Mouse (Mus musculus) small intestine, adult 2 months (tissue): ENCODE data around the gene Spata7. TPM values are rescaled to one million over a fixed set of nuclear protein-coding genes. Genes with fewer than 3 reads are reported as not detected.

ENCODE experiments used
- H3K27ac ChIP-seq: fragments of 200-500 bp; 2 replicates; pipeline ENCODE4 v1.5.1; 2012; ENCODE audit warnings: low read depth, low read length, control low read depth, inconsistent platforms; ENCODE audit not compliant: insufficient read depth
- H3K27me3 ChIP-seq: fragments of 200-500 bp; 2 replicates; pipeline ENCODE4 v1.6.1; 2012; ENCODE audit warnings: mild to moderate bottlenecking, moderate library complexity, low read length, inconsistent platforms; ENCODE audit not compliant: control insufficient read depth, insufficient read depth
- H3K36me3 ChIP-seq: fragments of 200-500 bp; 2 replicates; pipeline ENCODE4 v1.6.1; 2012; ENCODE audit warnings: mild to moderate bottlenecking, low read length, control low read depth, inconsistent platforms; ENCODE audit not compliant: control insufficient read depth, insufficient read depth
- H3K4me1 ChIP-seq: fragments of 200-500 bp; 2 replicates; pipeline ENCODE4 v1.6.1; 2012; ENCODE audit warnings: low read length, inconsistent platforms, mixed read lengths; ENCODE audit not compliant: control insufficient read depth, insufficient read depth, insufficient read length
- H3K4me3 ChIP-seq: fragments of 200-500 bp; 2 replicates; pipeline ENCODE4 v1.5.1; 2012; ENCODE audit warnings: low read depth, mild to moderate bottlenecking, control low read depth, inconsistent platforms, low read length, moderate library complexity
- CTCF ChIP-seq: fragments of 200-500 bp; IDR thresholded peaks from 2 replicates; pipeline ENCODE4 v1.5.1; 2012; ENCODE audit warnings: low read depth, mild to moderate bottlenecking, control low read depth, inconsistent platforms, low read length, moderate library complexity, mixed read lengths; ENCODE audit not compliant: insufficient replicate concordance, insufficient read length; ENCODE audit errors: extremely low read depth
- POLR2A ChIP-seq: fragments of 200-500 bp; IDR thresholded peaks from 2 replicates; pipeline ENCODE4 v1.6.1; 2012; ENCODE audit warnings: low read depth, mild to moderate bottlenecking, control low read depth, inconsistent platforms, low read length, moderate library complexity
- WGBS: fragments of 180-500 bp; shearing (Covaris S2); methylation state at CpG from one replicate; pipeline ENCODE4 v1.1.7; 2018; 5-methylcytosine and 5-hydroxymethylcytosine counted together
- polyA plus RNA-seq: library from polyadenylated mRNA; depleted of rRNA; stranded (reverse); fragments of >200 nt; gene quantifications from 2 replicates; pipeline ENCODE4 v1.2.3, GENCODE M21; 2012

Gene Spata7
- polyA plus RNA-seq, 1 experiment: 0.44 TPM

DNA sequence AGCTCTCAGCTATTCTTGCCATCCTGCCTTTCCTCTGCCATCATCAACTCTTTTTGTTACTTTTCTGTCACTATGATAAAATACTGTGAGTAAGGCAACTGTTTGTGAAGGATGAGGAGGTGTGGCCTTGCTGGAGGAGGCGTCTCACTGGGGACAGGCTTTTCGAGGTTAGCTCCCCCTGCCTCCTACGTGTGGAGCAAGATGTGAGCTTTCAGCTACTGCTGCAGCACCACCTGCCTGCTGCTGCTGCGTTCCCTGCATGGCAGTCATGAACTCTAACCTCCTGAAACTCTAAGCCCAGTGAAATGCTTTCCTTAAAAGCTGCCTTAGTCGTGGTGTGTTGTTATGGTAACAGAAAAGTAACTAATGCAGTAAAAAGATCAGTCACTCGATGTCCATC, 45.9 kb downstream of the Spata7 start:
- no peak for TF ChIP-seq POLR2A
- no peak for TF ChIP-seq CTCF
- Histone ChIP-seq H3K4me1 (peaks cover 9% of the 10 kb centered on the region; the same call in 1 of the 2 replicates), H3K4me3 (no peak overlapping the region), H3K27me3 (no peaks in the 10 kb centered on the region), H3K27ac (no peak overlapping the region), H3K36me3 (peaks cover 9% of the 10 kb centered on the region)
- WGBS: 77% methylated on average over 6 of the region's 6 CpGs

DNA sequence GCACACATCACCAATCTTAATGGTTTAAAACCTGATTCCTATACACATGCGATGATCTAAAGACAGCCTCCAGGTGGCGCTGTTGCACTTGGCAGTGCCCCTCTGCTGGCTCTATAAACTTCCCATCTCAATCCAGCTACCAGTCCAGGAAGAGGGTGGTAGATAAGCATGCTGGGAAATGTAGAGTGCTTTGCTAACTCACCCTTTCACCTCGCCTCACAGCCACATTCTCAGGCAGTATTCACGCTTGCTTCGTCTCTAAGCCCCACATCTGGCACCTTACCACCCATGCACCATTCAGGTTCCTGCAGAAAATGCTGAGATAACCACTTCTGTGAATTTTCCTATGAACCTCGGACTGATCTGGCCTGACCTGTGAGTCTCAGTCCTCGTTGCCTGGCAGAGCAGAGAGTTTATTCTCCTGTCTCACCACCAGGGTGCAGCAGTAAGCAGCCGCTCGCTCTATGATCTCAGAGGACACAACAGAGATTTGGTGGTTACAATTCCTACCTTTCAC, 46.7 kb downstream of the Spata7 start:
- TF ChIP-seq POLR2A (no peak), CTCF (peak; percentile 70; the same call in 1 of the 2 replicates)
- peaks cover 6% of the 10 kb centered on the region; the same call in 1 of the 2 replicates for H3K4me1 ChIP-seq
- WGBS: 3% methylated on average over 9 of the region's 9 CpGs
- peak overlapping the region; percentile 89 for H3K27ac ChIP-seq
- no peaks in the 10 kb centered on the region for H3K27me3 ChIP-seq
- peaks cover 17% of the 10 kb centered on the region for H3K36me3 ChIP-seq
- peak overlapping the region; percentile 60 for H3K4me3 ChIP-seq

DNA sequence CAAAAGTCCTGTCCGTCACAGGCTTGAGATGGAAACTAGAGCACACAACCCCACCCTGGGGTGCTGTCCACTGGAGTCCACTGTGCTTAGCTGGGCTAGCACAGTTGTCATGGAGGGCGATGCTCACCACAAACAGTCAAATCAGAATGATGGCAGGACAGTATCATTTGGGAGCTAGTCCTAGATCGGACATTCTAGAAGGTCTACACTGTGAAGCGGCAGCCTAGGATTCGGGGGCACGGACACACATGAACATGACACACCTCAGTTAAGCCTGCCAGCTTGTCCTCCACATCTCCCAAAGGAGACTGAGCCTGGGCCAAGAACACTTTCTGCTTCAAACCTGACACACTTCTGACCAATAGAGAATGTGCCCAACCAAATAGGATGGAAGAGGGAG, 48.9 kb downstream of the Spata7 start:
- Histone ChIP-seq H3K27me3 (no peaks in the 10 kb centered on the region), H3K27ac (no peak overlapping the region), H3K4me1 (peaks cover 6% of the 10 kb centered on the region; the same call in 1 of the 2 replicates), H3K36me3 (peaks cover 29% of the 10 kb centered on the region), H3K4me3 (no peak overlapping the region)
- TF ChIP-seq CTCF (no peak), POLR2A (no peak)
- WGBS: 96% methylated on average over 6 of the region's 6 CpGs

DNA sequence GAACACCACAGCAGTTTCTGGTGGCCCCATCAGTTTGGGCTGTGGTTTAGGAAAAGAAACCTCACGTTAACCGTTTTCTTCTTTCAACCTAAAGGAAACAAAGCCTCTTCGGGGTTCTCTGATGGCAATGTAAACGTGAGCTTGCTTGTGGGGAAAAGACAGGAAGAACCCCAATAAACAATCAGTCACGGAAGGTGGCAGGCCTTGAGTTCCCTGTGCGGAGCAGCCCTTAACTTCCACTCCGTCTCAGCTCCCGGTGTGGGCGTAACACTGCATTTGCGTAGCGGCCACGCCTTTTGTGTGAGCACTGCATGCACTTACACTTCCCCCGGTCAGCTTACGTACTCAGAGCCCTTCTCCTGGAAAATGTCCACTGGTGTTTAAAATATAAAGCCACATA, 49.4 kb downstream of the Spata7 start:
- Histone ChIP-seq H3K36me3 (peaks cover 33% of the 10 kb centered on the region), H3K27me3 (no peaks in the 10 kb centered on the region), H3K4me1 (peaks cover 6% of the 10 kb centered on the region; the same call in 1 of the 2 replicates), H3K4me3 (no peak overlapping the region), H3K27ac (no peak overlapping the region)
- WGBS: 57% methylated on average over 14 of the region's 14 CpGs
- TF ChIP-seq POLR2A: no peak
- no peak for TF ChIP-seq CTCF

DNA sequence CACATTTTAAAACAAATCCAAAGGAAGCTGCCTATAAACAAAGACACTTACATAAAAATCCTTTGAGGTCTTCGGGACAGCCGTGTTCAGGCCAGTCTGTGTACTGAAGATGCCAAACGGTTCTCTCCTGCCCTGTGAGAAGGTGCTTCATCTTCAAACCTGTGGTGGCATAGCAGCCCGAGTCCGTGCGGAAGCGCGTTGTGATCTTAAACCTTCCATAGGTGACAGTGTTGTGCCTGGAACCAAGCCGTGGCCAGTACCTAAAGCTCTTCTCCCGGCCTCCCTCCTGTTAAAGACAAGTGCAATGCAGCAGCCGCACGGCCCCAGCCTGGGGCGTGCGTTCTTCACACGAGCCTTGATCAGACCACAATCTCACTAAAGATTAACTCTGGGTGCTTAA, 51.9 kb downstream of the Spata7 start:
- WGBS: 91% methylated on average over 15 of the region's 15 CpGs

DNA sequence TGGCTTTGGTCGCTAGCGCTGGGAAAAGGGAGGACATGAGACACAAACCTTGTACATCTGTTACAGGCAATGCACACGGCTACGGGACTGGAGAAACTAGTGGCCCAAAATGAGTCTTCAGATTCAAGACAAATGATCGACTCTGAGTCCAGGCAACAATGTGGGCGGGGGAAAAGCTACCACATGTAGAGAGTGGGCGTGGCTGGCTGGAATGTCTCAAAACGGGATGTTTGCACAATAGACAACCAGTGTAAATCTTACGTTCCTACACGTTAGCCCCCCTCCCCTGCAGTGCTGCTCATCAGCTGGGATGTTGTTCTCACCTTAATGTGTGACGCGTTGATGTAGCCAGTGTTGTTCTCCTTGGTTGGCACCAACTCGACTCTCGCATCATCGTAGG, 54.2 kb downstream of the Spata7 start:
- Histone ChIP-seq H3K36me3 (peaks cover 44% of the 10 kb centered on the region), H3K27ac (no peak overlapping the region), H3K4me1 (no peaks in the 10 kb centered on the region), H3K4me3 (no peak overlapping the region), H3K27me3 (no peaks in the 10 kb centered on the region)
- no peak for TF ChIP-seq POLR2A
- WGBS: 79% methylated on average over 15 of the region's 15 CpGs

More for the DNA sequence above, 51.9 kb downstream of the Spata7 start:
- no peak overlapping the region for H3K4me3 ChIP-seq
- peaks cover 42% of the 10 kb centered on the region for H3K36me3 ChIP-seq
- TF ChIP-seq CTCF: no peak
- TF ChIP-seq POLR2A: no peak
- no peaks in the 10 kb centered on the region for H3K27me3 ChIP-seq
- H3K27ac ChIP-seq: no peak overlapping the region
- H3K4me1 ChIP-seq: no peaks in the 10 kb centered on the region; the same call in 1 of the 2 replicates

DNA sequence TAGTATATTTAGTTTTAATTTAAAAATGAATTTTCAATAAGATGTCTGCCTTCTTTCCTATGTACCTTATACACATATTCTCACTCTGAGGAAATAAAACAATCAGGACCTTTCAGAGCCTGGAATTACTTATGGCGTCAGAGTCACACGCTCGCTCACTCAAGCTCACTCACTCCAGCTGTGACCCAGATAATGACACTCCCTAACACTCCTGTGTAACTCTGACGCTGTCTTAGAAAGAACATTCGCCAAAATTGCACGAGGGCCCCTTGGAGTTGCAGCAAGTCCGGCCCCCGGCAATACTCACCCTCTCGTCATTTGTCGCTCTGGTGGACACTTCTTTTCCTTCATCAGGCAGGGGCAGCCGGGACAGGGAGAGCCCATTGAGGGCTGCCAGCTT, 55.2 kb downstream of the Spata7 start:
- H3K27ac ChIP-seq: no peak overlapping the region
- H3K36me3 ChIP-seq: peaks cover 47% of the 10 kb centered on the region
- TF ChIP-seq CTCF: no peak
- TF ChIP-seq POLR2A: no peak
- no peaks in the 10 kb centered on the region for H3K4me1 ChIP-seq
- WGBS: 84% methylated on average over 11 of the region's 11 CpGs
- H3K4me3 ChIP-seq: no peak overlapping the region
- no peaks in the 10 kb centered on the region for H3K27me3 ChIP-seq

DNA sequence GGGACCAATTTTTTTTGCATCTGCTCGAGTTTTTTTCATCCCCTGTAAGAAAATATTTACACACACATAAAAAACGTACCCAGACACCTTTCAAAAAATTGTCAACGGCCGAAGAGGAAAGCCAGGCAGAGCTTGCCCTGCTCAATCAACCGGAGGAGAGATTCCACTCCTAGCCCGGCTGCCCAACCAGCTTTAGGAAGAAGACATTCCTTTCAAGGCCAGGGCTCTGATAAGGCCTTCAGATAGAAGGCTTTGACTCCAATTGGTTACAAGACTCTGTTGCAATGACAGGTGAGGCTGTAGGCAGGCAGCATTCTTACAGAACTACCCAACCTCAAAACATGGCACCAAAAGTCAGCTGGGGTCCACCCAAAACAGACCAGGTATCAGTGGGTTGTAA, 55.6 kb downstream of the Spata7 start:
- no peak overlapping the region for H3K4me3 ChIP-seq
- H3K4me1 ChIP-seq: no peaks in the 10 kb centered on the region
- no peaks in the 10 kb centered on the region for H3K27me3 ChIP-seq
- TF ChIP-seq CTCF (no peak), POLR2A (no peak)
- no peak overlapping the region for H3K27ac ChIP-seq
- H3K36me3 ChIP-seq: peaks cover 49% of the 10 kb centered on the region
- WGBS: 74% methylated on average over 6 of the region's 6 CpGs
